Mouse (Mus musculus): ENCODE measurements around the gene Lrp4.

DNA sequence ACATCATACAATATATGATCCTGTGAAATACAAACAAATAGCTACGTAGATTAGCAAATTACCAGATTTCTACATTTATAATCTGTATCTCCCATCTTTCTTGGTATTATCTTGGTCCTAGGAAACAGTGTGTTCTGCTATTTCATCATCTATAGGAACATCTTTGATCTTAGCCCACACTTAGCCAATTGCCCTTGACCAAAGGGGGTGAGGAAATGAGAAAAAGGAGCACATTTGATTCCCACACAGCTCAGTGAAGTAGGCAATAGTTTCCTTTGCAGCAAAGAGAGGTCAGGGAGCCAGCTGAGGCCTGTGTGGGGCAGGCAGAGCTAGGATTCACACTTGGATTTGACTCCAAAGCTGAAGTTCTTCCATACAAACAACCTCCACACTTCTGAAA, 31.0 kb upstream of the Lrp4 start:
- TF ChIP-seq CTCF (IDR thresholded peaks at IDR 0.05; ENCODE audit: low read depth) (no peak), EP300 (optimal IDR thresholded peaks at IDR 0.05) (no peak)
